Mouse (Mus musculus) cerebellum, postnatal 36 days (tissue): ENCODE data around the gene Sox5.
A peak's percentile ranks its signal among the peaks of the same experiment; 100 is the strongest.

Experiments
- DNase-seq, 2 experiments: peaks; one replicate each; pipeline ENCODE4 v3.0.0; 2021 to 2022; ENCODE audit warnings: mixed read lengths in 2 of 2

The Sox5 gene

GRCm38 (mm10) chr6:144387539-144388255 is 394.1 kb downstream of the Sox5 start:
- DNase-seq: no peak

- no peak for DNase-seq
Observed at GRCm38 (mm10) chr6:144380641-144381040, 401.1 kb downstream of the Sox5 start.

- no peak for DNase-seq
Observed at GRCm38 (mm10) chr6:144380171-144380570, 401.6 kb downstream of the Sox5 start.

- no peak for DNase-seq
Observed at GRCm38 (mm10) chr6:144374810-144375209, 407.0 kb downstream of the Sox5 start.

- DNase-seq: no peak
Observed at GRCm38 (mm10) chr6:144370699-144371098, 411.1 kb downstream of the Sox5 start.

GRCm38 (mm10) chr6:144367626-144368077 is 414.1 kb downstream of the Sox5 start:
- no peak for DNase-seq

- DNase-seq: no peak
Observed at GRCm38 (mm10) chr6:144361267-144362038, 420.3 kb downstream of the Sox5 start.

GRCm38 (mm10) chr6:144357081-144357480 is 424.7 kb downstream of the Sox5 start:
- no peak for DNase-seq

GRCm38 (mm10) chr6:144351049-144351448 is 430.7 kb downstream of the Sox5 start:
- DNase-seq: no peak

GRCm38 (mm10) chr6:144343338-144343737 is 438.4 kb downstream of the Sox5 start:
- peak; percentile 39 to 51 for DNase-seq

- no peak for DNase-seq
Observed at GRCm38 (mm10) chr6:144339554-144339953, 442.2 kb downstream of the Sox5 start.

- peak; percentile 6 to 10 for DNase-seq
Observed at GRCm38 (mm10) chr6:144339006-144339405, 442.8 kb downstream of the Sox5 start.

- no peak for DNase-seq
Observed at GRCm38 (mm10) chr6:144338221-144338620, 443.6 kb downstream of the Sox5 start.

GRCm38 (mm10) chr6:144337436-144337969 is 444.3 kb downstream of the Sox5 start:
- DNase-seq: no peak

GRCm38 (mm10) chr6:144336789-144337188 is 445.0 kb downstream of the Sox5 start:
- no peak for DNase-seq

GRCm38 (mm10) chr6:144333146-144333545 is 448.6 kb downstream of the Sox5 start:
- no peak for DNase-seq

- no peak for DNase-seq
Observed at GRCm38 (mm10) chr6:144332027-144332426, 449.8 kb downstream of the Sox5 start.

GRCm38 (mm10) chr6:144329311-144329930 is 452.4 kb downstream of the Sox5 start:
- no peak for DNase-seq

- DNase-seq: no peak
Observed at GRCm38 (mm10) chr6:144328779-144329178, 453.0 kb downstream of the Sox5 start.

GRCm38 (mm10) chr6:144326817-144327216 is 455.0 kb downstream of the Sox5 start:
- no peak for DNase-seq

GRCm38 (mm10) chr6:144323372-144323771 is 458.4 kb downstream of the Sox5 start:
- no peak for DNase-seq

GRCm38 (mm10) chr6:144322297-144323047 is 459.3 kb downstream of the Sox5 start:
- no peak for DNase-seq

GRCm38 (mm10) chr6:144320327-144320726 is 461.4 kb downstream of the Sox5 start:
- DNase-seq: no peak
